Mouse (Mus musculus) thymus, postnatal 14 days (tissue): ENCODE results near the gene Rnasek.

Experiments
- DNase-seq: peaks from one replicate; pipeline ENCODE4 v3.0.0; 2021

The Rnasek gene

DNA sequence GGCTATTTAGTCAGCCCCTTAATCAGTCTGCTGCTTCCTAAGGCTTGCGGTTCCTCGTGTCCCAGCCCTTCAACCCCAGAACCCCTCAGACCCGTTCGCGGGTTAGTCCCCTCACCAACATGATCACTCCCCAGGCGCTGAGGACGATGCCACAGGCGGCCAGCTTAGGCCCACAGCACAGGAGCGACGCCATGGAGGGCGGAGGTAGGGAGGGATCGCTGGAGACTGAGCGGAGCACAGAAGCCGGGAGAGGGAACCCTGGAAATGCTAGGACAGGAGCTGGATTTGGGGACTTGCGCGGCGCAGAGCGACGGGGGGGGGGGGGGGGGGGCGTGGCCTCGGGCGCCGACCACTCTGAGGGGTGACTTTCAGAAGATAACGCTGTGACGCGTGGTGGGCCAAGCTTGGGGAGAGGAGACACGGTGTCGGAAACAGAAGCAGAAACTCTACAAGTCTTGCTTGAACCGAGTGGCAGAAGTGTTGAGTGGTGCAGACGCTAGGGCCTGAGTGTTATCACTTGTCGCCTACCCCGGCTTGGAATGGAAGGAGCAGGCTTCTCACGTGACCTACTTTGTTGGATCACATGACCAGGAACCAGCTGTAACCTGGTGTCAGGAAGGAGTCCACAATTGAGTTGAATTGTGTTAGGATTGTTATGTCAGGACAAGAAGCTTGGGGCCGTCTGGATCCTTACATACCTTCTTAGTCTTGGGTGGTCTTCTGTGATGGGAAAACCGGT is at the start of gene Rnasek, which contains the start of gene Gm21988:
Gene Rnasek (minus strand): TSS at position 302 of the 739 bp plus-strand sequence.
Gene Gm21988 (minus strand): TSS at position 290 of the 739 bp plus-strand sequence.
- DNase-seq = peak; percentile 76

DNA sequence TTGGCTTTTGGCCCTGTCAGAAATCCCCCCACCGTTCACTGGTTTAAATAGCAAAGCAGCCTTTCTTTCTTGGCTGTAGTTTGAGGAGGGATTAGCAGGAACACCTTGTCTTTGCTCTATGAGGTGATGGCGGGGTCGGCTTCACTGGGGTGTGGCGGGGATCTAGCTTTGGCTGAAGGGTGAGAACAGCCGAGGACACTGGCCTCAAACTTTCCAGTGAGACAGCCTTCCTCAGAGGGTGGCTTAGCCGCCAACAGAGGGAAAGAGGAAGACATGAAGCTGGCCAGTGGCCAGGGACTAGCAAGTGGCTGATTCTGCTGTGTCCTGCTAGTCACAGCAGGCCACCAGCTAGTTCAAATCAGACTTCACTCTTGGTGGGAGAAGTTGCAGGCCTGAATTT is 49.6 kb upstream of the Rnasek start:
- DNase-seq = no peak

DNA sequence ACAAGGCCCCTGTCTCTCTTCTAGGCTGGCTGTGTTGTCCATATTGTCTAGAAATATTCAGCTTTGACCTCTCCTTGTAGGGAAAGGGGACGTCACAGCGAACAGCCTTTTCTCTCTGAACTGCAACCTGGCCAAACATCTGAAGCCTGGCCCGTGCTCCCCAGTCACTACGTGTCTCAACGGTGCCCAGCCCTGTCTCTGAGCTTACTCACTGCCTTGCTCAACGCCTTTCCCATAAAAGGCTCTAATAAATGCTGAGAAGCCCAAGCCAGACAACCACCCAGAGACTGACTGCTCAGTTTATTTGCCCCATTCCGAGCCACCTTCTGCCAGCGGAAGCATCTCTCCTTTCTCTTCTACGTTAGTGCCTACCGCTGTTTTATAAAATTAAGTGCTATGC is 48.5 kb upstream of the Rnasek start:
- DNase-seq = no peak

DNA sequence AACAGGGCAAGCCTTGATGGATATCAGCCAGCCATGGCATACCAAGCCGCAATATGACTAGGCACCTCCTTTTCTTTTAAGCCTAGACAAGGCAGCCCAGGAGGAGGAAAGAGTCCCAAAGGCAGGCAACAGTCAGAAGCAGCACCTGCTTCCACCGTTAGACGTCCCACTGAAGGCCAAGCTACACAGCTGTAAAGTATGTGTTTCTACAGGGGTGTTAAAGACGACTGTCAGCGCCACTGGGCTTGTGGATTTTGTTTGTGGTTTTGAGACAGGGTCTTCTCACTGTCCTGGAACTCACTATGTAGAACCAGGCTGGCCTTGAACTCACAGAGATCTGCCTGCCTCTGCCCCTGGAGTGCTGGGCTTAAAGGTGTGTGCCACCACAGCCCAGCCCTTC is 46.0 kb upstream of the Rnasek start:
- peak; percentile 68 for DNase-seq

DNA sequence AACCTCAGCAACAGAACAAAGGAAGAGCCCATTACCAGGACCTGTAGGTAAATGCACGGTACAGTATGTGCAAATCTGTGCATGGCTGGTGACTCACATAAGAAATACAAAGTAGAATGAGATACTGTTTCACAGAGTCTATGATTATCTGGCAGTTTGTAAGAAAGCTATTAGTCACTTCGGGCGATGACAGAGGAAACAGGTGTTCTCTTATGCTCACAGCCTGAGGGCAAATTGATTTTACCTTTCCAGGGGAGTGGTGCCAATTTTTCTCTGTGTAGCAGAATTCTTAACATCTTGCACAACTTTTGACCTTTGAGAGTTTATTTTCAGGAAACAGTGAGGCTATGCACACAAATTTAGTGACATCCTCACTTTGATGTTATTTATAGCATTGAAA is 45.1 kb upstream of the Rnasek start:
- no peak for DNase-seq

DNA sequence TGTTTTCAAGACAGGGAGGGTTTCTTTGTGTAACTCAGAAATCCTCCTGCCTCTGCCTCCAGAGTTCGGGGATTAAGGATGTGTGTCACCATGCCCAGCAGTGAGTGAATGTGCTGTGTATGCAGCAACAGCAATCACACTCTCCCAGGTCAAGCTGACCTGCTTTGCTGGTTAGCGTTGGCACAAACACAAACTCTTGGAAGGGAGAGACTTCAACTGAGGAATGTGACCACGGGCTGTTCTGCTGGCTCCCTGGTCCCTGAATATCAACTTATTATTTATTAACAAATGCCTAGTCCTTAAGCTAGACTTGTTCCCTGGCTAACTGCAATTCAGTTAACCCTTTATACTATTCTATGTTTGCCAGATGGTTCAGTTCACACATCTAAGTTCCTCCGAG is 44.0 kb upstream of the Rnasek start:
- DNase-seq = no peak

DNA sequence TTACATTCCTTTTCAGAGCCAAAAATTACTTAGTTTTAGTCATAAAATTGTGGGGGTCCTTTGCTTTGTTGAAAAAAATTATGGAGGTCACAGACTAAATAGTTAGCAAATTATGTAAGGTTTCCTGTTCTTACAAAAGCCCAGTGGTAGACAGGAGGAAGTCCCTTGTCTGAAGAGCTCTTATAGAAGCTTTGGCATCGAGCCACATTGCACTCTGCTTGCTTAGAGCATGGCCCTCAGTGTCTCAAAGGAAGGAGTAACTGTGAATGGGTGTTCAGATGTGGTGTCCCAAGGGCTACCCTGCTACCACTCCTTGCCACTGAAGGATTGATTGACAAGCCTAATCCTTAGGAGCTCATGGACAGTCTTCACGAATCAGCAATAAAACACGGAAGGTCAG is 40.8 kb upstream of the Rnasek start:
- DNase-seq = no peak

DNA sequence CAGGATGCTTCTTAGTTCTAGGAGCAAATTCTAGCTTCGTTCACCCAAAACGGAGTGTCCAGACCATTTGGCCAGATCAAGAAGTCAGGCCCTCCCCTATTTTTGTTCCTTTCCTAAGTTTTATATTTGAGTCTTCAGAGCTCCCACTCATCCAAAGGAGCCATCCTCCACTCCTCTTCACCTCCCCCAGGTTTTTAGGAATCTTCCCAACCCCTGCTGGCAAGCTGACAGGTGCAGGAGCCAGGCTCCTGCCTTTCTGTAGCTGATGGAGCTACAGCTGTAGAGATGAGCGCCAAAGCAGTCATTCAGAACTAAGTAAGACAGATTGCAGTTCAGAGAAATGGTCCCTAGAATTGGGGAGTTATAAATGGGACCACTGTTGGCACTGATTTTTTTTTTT is 39.3 kb upstream of the Rnasek start:
- DNase-seq = no peak

DNA sequence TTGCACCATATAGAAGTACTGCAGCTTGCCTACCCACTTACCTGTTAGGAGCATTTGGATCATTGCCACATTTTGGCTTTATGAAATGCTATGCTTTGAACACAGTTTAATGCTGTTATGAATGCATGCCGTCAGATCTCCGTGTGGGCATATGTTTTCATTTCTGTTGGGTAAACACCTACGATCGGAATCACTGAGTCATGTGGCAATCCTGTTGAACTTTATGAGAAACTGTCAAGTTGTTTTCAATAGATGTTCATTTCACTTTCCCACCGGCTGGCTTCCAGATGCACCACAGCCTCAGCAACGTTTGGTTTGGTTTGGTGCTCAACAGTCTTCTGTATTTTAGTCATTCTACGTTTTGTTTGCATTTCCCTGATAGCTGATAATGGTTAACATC is 32.0 kb upstream of the Rnasek start:
- no peak for DNase-seq

DNA sequence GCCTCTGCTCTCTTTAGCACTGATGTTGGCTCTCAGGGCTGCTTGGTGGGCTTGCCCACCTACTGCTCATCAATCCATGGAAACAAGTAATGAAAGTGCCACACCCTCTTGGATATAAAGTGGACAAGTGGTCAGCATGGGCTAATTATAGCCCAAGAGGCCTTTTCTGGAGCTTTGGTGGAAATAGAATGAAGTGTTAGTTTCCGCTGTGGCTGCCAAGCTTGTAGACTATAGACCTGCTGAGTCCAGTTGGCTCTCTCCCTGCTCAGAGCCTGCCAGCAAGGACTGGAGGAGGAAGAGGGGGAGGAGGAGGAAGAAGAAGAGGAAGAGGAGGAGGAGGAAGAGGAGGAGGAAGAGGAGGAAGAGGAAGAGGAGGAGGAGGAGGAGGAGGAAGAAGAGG is 26.8 kb upstream of the Rnasek start:
- DNase-seq = no peak

DNA sequence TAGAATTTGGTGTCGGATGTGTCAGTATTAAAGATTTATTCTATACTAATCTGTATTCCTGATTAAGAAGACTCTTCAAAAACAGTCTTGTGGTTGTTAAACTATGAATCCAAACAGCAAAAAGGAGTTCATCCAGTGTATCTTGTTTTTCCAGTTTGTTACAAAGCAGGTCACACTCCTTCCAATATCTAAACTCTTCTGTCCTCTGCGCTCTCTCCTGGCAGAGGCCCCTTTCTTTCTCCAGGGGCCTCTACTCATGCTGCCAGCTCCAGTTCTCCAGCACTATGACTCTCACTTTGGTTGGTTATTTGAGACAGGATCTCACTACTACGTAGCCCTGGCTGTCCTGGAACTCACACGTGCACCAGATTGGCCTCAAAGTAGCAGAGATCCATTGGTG is 26.2 kb upstream of the Rnasek start:
- DNase-seq = no peak

DNA sequence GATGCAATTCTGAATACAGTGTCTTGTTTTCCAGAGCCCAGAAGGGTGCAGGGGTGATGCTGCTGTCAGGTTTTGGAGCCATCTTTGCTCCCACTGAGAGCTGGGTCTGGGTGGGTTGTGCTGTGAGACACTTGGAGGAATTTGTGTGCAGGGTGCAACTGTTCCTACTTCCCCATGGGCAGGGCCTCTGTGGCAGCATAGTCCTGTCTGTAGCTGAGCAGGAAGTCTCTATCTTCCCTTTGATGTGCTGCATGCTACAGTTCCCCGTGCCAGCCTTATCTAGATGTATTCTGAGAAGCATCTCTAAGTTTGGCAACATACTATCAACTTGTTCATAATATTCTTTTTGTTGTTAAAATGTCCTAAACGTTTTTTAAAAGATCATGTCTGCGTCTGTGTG is 25.6 kb upstream of the Rnasek start:
- peak; percentile 69 for DNase-seq

DNA sequence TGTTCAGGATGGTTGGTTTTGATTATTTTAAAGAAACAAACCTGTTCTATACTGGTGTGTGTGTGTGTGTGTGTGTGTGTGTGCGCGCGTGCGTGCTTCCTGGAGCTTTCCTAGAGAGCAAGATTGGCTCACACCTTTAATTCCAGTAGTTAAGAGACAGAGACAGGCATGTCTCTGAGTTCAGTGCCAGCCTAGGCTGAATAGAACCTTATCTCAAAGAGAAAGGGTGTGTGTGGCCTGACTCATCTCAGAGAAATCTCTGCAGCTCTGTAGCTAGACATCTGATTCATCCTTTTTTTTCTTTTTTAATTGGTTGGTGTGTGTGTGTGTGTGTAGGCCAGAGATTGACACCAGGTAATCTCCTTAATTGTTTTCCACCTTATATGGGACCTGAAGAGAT is 19.4 kb upstream of the Rnasek start:
- DNase-seq = no peak

DNA sequence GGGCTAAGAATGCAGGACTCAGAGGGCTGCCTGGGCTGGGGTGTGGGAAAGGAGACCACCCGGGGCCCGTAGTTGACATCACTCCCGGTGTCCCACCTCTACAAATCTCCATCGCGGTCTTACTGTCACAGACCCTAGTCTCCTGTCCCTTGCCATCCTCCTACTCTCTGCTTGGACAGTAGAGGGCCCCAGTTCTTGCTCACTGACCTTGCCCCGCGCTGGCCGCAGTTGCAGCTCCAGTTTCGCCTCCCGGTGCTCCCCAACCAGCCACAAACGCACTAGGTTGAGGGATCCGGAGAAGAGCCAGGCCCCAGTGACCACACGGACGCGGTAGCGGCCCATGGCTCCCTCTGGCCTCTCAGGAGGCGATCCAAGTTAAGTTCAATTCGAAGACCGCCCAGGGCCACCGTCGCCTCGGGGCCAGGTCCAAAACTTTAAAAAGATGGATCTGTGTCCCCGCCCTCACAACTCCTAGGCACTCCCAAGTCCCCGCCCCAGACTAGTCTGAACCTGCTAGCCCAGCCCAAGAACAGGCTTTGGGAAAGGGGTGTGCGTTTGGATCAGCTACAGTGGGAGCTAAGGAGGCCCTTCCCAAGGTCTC is 15.4 kb upstream of the Rnasek start, which contains the start of gene Alox12:
Gene Alox12 (minus strand): TSS at position 423 of the 601 bp plus-strand sequence.
- no peak for DNase-seq

DNA sequence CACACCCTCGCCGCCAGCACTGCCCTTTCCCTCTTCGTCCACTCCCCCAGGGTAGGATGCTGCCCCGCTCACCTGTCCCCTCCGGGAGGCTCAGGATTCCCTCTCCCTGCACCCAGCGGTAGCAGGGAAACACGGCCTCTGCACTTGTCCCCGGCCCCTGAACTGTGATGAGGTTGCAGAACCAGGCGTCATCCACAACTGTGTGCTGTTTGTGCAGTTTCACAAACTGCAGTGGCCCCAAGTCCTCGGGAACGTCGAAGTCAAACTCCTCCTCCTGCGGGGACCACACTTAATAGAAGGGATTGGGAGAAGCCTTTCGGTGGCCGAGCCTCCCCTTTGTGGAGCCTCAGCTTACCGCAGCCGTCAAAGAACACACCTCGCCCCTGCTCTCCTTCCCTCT is 14.7 kb upstream of the Rnasek start:
- no peak for DNase-seq

DNA sequence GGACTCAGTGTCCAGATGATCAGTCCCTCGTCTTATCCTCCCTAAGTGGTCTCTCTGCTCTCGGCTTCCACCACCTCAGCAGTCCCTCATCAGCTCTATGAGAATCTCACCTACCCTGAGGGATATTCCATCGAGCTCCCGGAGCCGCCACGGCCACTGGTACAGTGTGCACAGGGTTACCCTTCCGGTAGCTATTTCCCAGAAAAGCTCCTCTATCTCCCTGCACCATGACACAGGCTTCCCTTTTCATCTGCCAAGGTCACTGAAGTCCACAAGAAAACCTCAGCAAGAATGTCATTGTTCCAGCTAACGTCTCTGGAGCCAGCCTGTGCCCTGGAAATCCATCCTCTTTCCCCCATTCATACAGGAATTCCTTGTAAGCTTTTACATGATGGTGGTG is 12.2 kb upstream of the Rnasek start:
- no peak for DNase-seq

DNA sequence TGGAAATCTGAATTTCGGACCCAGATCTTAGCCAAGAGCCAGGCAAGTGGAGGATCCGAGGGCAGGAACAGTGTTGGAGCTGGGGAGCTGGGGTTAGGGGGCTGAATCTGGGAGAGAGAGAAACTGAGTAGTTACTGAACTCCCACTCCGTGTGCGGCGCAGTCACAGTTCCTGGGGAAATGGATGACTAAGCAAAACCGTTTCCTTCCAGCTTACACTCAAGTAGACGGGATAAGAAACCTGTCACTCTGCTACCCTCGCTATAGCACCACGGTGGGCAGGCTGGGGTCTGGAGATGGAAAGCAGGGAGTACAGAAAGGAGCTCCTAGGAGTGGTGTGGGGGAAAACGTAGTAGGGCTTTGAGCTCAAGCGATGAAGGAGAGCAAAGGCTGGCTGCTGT is 10.5 kb upstream of the Rnasek start:
- no peak for DNase-seq

DNA sequence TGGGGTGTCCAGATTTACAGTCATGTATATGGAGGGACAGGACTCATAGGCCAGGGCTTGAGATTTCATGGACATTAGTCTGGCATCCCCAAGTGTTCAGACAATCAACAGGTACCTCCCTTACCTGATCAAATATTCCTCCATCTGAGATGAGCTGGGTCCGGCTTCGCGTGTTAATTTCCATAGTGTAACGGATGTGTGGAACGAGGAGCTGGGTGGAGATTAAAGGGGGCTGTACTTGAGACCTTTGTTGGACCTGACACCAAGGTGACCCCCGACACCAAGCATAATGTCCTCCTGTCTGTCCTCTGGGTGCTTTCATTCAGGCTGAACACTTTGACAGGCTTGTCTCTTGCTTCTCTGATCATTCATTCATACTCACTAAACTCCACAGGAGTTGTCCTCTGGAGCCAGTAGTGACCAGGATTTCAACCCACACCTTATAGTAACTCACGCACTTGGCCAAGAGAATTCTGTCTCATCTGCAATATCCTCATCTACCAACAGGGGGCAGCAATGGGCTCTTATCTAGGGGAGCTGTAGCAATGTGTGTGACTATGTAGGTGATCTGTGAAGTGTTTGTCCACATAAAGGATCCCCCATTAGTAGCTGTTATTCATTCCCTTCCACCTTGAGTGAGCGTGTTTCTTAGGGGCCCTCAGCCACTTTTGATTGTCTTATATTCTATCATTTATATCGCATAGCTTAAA is 7.6 kb upstream of the Rnasek start:
- DNase-seq = peak; percentile 87

DNA sequence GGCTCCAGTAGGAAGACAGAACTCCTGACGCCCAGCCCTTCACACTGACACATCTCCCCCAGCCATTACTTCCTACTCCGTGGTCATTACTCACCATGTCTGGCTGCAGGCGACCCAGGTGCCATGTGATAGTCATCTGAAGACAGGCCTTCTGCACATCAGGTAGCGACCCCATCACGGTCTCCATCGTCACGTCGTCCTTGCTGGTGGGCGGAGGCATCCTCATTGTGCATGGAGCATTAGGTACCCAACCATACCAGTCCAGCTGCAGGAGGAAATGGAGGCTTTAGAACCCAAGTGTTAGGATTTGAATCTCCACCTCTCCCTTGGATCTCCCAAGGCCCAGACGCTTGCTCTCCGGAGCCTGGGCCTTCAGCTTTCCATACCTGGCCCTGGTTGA is 2.9 kb upstream of the Rnasek start:
- DNase-seq = no peak

DNA sequence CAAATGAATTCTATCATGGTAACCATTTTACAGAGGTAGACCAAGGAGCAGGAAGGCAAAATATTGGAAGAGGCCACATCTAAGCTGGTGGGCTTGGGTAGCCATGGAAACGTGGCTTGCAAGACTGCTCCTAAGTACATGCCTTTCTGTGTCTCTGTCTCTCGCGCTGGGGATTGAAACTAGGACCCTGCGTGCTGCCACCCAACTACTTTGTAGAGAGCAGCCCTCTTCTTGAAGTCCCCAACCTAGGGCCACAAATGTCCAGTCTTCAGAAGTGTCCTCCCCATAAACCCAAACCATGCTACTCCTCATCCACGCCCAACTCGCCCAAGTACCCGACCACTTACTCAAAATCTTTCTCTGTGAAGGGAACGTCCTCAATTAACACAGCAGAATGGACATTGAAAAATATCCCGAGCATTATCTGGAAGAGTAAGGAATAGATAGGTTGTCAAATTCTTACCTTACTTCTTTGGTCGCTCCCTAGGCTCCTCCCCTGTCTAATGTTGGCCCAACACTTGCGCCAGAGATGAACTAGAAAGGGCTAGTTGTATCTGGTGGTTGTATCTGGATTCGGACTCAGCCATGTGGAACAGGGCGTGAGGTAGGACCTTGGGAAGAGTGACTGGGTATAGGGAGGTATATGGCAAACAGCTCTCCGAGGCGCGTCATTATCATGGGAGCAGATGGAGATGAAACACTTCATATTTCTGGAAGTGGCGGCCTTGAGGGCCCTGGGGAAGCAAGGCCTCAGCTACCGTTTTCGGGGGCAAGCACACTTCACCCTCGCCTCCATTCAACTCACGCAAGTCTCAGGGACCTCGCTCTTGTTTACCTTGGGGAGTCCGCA is 826 bp downstream of the Rnasek start:
- DNase-seq = no peak

DNA sequence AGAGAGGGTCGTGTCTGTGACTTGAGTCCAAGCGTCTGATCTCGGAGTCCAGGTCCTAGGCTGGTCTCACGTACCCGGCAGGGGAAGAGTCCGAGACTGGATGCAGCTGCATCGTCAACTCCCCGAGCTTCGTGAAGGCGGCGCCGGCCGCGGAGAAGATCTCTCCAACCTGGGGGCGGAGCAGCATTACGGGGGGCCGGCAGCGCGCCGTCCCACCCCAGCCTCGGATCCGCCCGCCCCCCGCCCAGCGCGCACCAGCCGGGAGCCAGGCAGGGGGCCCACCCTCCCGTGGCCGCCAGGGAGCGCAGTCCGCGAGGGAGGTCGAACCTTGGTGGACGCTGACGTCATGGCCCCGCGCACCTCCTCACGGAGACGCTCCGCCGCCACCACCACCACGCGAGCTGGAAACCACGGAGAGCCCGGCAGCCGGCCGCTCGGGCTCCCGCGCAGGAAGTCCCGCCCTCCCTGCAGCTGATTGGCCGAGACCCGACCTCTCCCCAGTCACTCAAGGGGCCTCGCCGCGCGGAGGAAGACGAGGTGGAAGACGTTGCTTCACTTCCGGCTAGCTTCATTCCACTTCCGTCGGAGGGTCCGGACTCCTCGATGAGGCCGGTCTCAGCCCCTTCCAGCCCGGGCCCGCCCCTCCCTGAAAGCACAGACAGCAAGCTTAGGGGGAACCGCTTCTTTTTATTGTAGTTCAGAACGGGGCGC is 2.0 kb downstream of the Rnasek start, which contains the start of gene 0610010K14Rik:
Gene 0610010K14Rik (minus strand): TSS at position 458 of the 711 bp plus-strand sequence.
- peak; percentile 98 for DNase-seq

DNA sequence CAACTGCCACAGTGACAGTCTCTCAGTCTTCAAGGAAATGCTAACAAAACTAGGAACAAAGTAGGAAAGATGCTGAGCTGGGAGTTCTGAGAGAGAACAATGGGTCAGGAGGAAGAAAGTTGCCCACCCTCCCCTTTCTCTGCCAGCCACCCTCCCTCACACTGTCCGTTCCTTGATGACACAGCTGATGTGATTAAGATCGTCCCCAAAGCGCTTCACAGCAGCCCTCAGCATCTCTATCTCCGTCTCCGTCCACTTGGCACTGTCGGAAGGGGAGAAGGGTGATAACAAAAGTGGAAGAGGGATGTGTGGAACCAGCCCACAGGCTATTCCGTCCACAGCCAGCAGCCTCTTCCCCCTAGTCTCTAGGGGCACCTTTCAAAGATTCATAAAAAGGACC is 2.9 kb downstream of the Rnasek start:
- no peak for DNase-seq
